Mouse (Mus musculus) embryonic facial prominence, embryonic 14.5 days (tissue): ENCODE measurements around the gene Lgr5. TPM values are rescaled to one million over a fixed set of nuclear protein-coding genes. Genes with fewer than 3 reads are reported as not detected.

Source experiments
- ATAC-seq: fragments of 200-750 bp; cut with Nextera tagmentation; 2 replicates; pipeline ENCODE4 v1.8.0; 2017; ENCODE audit warnings: low read depth, moderate number of reproducible peaks, moderate TSS enrichment
- DNase-seq: peaks from one replicate; pipeline ENCODE4 v3.0.0-alpha.2; 2015; ENCODE audit warnings: low spot score
- H3K27ac ChIP-seq: fragments of 300-500 bp; sonication (generic); replicated peaks from 2 replicates; pipeline ENCODE4 v1.5.1; 2014; ENCODE audit warnings: low read depth, mild to moderate bottlenecking, low read length, moderate library complexity
- H3K27me3 ChIP-seq: fragments of 300-500 bp; sonication (generic); replicated peaks from 2 replicates; pipeline ENCODE4 v1.6.1; 2014; ENCODE audit warnings: low read length; ENCODE audit not compliant: control insufficient read depth, insufficient read depth
- H3K36me3 ChIP-seq: fragments of 300-500 bp; sonication (generic); 2 replicates; pipeline ENCODE4 v1.6.1; 2014; ENCODE audit warnings: low read length, mixed read lengths; ENCODE audit not compliant: control insufficient read depth, insufficient read depth
- H3K4me1 ChIP-seq: fragments of 300-500 bp; sonication (generic); 2 replicates; pipeline ENCODE4 v1.6.1; 2014; ENCODE audit warnings: antibody characterized with exemption, low read length; ENCODE audit not compliant: control insufficient read depth, insufficient read depth
- H3K4me2 ChIP-seq: fragments of 300-500 bp; sonication (generic); 2 replicates; pipeline ENCODE4 v1.6.1; 2014; ENCODE audit warnings: low read depth, mild to moderate bottlenecking, low read length, moderate library complexity, mixed read lengths
- H3K4me3 ChIP-seq: fragments of 300-500 bp; sonication (generic); 2 replicates; pipeline ENCODE4 v1.5.1; 2014; ENCODE audit warnings: low read depth, mild to moderate bottlenecking, low read length
- H3K9ac ChIP-seq: fragments of 300-500 bp; sonication (generic); 2 replicates; pipeline ENCODE4 v1.6.1; 2014; ENCODE audit warnings: low read depth, mild to moderate bottlenecking, low read length, moderate library complexity, mixed read lengths
- H3K9me3 ChIP-seq: fragments of 300-500 bp; sonication (generic); 2 replicates; pipeline ENCODE4 v1.6.1; 2016; ENCODE audit warnings: low read length; ENCODE audit not compliant: control insufficient read depth
- WGBS: fragments of 180-500 bp; shearing (Covaris S2); extraction: QIAGEN DNeasy Blood & Tissue Kit; methylation state at CpG from one replicate; pipeline ENCODE4 v1.1.7; 2014; 5-methylcytosine and 5-hydroxymethylcytosine counted together
- polyA plus RNA-seq: library from polyadenylated mRNA; unstranded; fragments of >200 nt; fragmentation: Nextera tagmentation; extraction: Ambion mirVana; gene quantifications from 2 replicates; pipeline ENCODE4 v1.2.1, GENCODE M21; 2014

The Lgr5 gene
- polyA plus RNA-seq, 1 experiment from 2014 or later = 10.4 TPM

- H3K27ac ChIP-seq = no peak overlapping the region
- no peaks in the 10 kb centered on the region for H3K9me3 ChIP-seq
- H3K4me2 ChIP-seq = no peak overlapping the region
- H3K4me3 ChIP-seq = no peak overlapping the region
- no peaks in the 10 kb centered on the region for H3K27me3 ChIP-seq
- ATAC-seq (no peak), DNase-seq (no peak)
- 86% methylated on average over 12 of the region's 12 CpGs for WGBS
- no peaks in the 10 kb centered on the region for H3K4me1 ChIP-seq
- H3K36me3 ChIP-seq = no peaks in the 10 kb centered on the region
- no peak overlapping the region for H3K9ac ChIP-seq
Observed at GRCm38 (mm10) chr10:115529768-115530167, 57.8 kb downstream of the Lgr5 start.

GRCm38 (mm10) chr10:115528892-115529291 lies 58.7 kb downstream of the Lgr5 start:
- no peaks in the 10 kb centered on the region for H3K9me3 ChIP-seq
- H3K4me2 ChIP-seq = no peak overlapping the region
- H3K4me1 ChIP-seq = no peaks in the 10 kb centered on the region
- DNase-seq (no peak), ATAC-seq (no peak)
- WGBS = 28% methylated on average over 4 of the region's 4 CpGs
- H3K4me3 ChIP-seq = no peak overlapping the region
- H3K36me3 ChIP-seq = no peaks in the 10 kb centered on the region
- H3K9ac ChIP-seq = no peak overlapping the region
- H3K27me3 ChIP-seq = no peaks in the 10 kb centered on the region
- no peak overlapping the region for H3K27ac ChIP-seq

DNA sequence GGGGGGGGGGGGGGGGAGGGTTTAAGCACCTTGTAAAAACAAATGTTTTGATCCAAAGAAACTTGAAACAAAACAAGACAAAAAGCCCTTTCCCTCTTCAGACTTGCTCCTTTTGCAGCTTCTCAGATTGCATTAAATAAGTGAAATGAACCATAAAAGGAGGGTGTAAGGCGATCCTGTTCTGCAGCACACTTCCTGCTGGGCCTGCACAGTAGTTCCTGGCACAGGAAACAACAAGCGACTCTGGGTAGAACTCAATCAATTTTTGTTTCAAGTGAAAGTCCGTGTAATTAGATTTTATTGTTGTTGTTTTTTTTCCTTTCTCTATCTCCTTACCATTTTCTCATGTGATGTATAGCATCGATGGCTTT lies 66.5 kb downstream of the Lgr5 start:
- Histone ChIP-seq H3K9me3 (no peaks in the 10 kb centered on the region), H3K9ac (no peak overlapping the region), H3K36me3 (no peaks in the 10 kb centered on the region), H3K27ac (peak overlapping the region; percentile 77; the same call in 1 of the 2 replicates), H3K27me3 (no peaks in the 10 kb centered on the region), H3K4me3 (no peak overlapping the region), H3K4me2 (no peak overlapping the region), H3K4me1 (peaks cover 18% of the 10 kb centered on the region)
- ATAC-seq (peak; percentile 79; the same call in 1 of the 2 replicates), DNase-seq (peak; percentile 68)
- WGBS = 26% methylated on average over 4 of the region's 4 CpGs

GRCm38 (mm10) chr10:115520200-115521080 lies 67.1 kb downstream of the Lgr5 start:
- WGBS = 23% methylated on average over 17 of the region's 17 CpGs
- Histone ChIP-seq H3K36me3 (no peaks in the 10 kb centered on the region), H3K27me3 (no peaks in the 10 kb centered on the region), H3K27ac (peak overlapping the region; percentile 77), H3K4me1 (peaks cover 18% of the 10 kb centered on the region), H3K9me3 (no peaks in the 10 kb centered on the region), H3K9ac (no peak overlapping the region), H3K4me3 (peak overlapping the region; percentile 13; the same call in 1 of the 2 replicates), H3K4me2 (peak overlapping the region; percentile 43)
- ATAC-seq (peak; percentile 53; the same call in 1 of the 2 replicates), DNase-seq (peak; percentile 68)

DNA sequence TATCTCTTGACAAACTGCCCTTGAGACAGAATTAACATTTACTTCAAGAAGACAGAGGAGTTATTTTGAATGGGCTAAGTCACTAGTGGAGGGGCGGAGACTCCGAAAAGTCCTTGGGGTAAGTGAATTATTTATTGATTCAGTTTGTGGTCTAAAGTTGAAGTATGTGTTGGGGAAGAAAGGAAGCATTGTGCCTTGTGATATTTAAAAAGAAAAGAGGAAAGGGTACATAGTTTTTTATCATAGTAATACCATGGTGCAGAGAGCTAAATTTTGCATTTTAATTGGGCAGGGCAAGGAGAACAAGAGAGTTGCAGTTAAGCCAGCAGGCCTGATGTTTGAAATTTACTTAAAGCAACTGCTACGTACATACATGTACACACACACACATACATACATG lies 68.7 kb downstream of the Lgr5 start:
- Histone ChIP-seq H3K27ac (no peak overlapping the region), H3K4me2 (no peak overlapping the region), H3K27me3 (no peaks in the 10 kb centered on the region), H3K9ac (no peak overlapping the region), H3K36me3 (no peaks in the 10 kb centered on the region), H3K4me3 (no peak overlapping the region), H3K4me1 (peaks cover 18% of the 10 kb centered on the region), H3K9me3 (no peaks in the 10 kb centered on the region)
- 84% methylated on average over 3 of the region's 3 CpGs for WGBS
- DNase-seq (no peak), ATAC-seq (no peak)

- 71% methylated on average over 7 of the region's 7 CpGs for WGBS
- no peak overlapping the region for H3K27ac ChIP-seq
- H3K4me3 ChIP-seq = no peak overlapping the region
- no peak for DNase-seq
- H3K27me3 ChIP-seq = no peaks in the 10 kb centered on the region
- ATAC-seq = no peak
- no peak overlapping the region for H3K9ac ChIP-seq
- peaks cover 9% of the 10 kb centered on the region for H3K4me1 ChIP-seq
- no peaks in the 10 kb centered on the region for H3K9me3 ChIP-seq
- H3K36me3 ChIP-seq = no peaks in the 10 kb centered on the region
- no peak overlapping the region for H3K4me2 ChIP-seq
Observed at GRCm38 (mm10) chr10:115515503-115515902, 72.1 kb downstream of the Lgr5 start.

DNA sequence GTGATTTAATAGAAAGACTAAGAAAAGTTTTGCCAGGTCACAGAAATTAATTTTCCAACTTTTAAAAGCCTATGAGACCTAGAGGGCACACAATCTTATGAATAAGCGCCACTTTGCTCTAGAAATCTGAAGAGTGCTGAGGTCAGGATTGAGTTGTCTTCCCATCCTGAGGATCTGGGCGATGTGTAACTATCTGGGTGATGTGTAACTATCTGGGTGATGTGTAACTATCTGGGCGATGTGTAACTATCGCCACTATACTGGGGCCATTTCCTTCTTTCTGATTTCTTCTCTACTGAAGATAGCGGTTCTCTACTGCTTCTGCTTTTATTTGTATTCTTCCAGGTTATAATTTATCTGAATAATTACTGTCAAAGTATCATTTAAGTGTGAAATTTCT lies 76.6 kb downstream of the Lgr5 start:
- Histone ChIP-seq H3K27me3 (no peaks in the 10 kb centered on the region), H3K9me3 (no peaks in the 10 kb centered on the region), H3K4me2 (no peak overlapping the region), H3K4me1 (no peaks in the 10 kb centered on the region), H3K36me3 (no peaks in the 10 kb centered on the region), H3K4me3 (no peak overlapping the region), H3K27ac (no peak overlapping the region), H3K9ac (no peak overlapping the region)
- ATAC-seq (no peak), DNase-seq (no peak)
- WGBS = 90% methylated on average over 5 of the region's 5 CpGs

DNA sequence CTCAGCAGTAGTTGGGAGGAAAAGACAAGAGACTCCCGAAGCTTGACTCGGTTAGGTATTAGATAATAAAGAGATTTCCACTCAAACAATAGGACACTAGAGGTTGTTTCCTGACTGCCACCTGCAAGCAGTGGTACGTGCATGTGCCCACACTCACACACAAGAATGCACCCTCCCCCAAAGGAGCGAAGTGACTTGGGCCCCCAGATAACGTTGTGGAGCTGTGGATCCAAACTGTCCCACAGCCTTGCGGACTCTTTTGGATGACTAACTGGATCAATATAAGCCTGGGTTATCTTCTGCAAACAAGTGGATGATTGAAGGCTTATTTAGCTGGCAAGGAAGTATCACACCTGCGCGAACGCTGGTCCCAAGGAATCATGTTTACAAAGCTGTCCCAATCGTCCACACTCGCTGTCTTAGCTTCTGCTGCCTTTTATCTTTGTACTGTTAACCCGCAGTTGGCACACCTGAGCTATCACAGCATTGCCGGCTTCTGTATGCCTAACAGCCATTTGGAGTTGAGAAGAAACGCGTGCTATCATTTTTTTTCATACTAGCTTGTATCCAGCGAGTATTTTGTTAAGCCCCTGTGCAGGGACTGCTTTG lies 81.8 kb downstream of the Lgr5 start:
- Histone ChIP-seq H3K27ac (no peak overlapping the region), H3K9me3 (no peaks in the 10 kb centered on the region), H3K4me1 (no peaks in the 10 kb centered on the region), H3K27me3 (no peaks in the 10 kb centered on the region), H3K4me2 (no peak overlapping the region), H3K9ac (no peak overlapping the region), H3K4me3 (no peak overlapping the region), H3K36me3 (no peaks in the 10 kb centered on the region)
- ATAC-seq (no peak), DNase-seq (no peak)
- 89% methylated on average over 16 of the region's 16 CpGs for WGBS
